Mouse (Mus musculus) frontal cortex, postnatal 14 days (tissue): ENCODE data around the gene Myo1b.

Source experiments
- DNase-seq, 2 experiments: peaks; one replicate each; pipeline ENCODE4 v3.0.0; 2022; ENCODE audit warnings: low spot score in 2 of 2

The Myo1b gene

DNA sequence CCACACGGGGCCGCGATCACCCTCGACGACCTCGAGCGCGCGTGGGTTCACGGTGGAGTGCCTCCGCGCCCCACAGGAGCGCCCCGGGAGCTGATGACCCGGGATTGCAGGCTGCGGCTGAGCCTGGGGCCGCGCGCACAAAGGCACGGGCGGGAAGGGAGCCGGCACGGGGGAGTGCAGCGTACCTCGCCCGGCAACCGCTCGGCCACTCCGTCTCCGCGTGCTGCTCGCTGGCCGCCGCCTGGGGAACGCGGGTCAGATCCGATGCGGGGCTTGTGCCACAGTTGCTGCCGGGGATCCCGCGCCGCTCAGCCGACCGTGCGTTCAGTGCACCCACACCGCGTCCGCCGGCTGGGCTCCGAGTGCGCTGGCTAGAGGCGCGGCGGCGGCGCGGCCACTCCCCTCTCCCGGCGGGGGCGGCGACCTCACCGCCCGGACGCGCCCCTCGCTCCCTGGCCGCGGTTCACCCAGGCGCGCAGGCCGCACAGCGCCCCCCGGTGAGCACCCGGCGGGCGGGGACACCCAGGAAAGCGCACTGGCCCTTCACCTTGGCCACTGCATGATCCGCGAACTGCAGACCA is at the start of gene Myo1b:
Gene Myo1b, minus strand, starts transcription at position 496 of the 581 bp plus-strand sequence.
- DNase-seq, result no peak

- DNase-seq, result no peak
These were observed 48.8 kb upstream of the Myo1b start for GRCm38 (mm10) chr1:51964647-51965046.

DNA sequence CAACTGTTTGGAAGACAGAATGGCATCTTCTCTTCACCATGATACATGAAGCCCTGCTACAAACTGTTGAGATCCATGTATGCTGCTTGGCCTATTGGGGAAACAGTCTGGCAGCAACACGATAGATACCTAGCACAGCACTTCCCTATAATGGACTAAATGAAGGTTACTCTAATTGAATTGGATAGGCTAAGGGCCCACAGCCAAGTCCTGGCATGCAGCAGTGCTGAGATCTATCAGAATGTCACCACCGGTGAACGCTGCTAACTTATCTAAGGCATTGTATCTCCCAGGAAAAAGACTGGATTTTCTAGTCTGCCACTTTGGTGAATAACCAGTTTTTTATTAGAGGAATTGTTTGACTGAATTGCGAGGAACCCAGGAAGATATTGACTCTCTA is 31.2 kb upstream of the Myo1b start:
- no peak for DNase-seq

- DNase-seq, result peak in 1 of 2 experiments; percentile 35
These were observed 28.9 kb upstream of the Myo1b start for GRCm38 (mm10) chr1:51944755-51945154.

DNA sequence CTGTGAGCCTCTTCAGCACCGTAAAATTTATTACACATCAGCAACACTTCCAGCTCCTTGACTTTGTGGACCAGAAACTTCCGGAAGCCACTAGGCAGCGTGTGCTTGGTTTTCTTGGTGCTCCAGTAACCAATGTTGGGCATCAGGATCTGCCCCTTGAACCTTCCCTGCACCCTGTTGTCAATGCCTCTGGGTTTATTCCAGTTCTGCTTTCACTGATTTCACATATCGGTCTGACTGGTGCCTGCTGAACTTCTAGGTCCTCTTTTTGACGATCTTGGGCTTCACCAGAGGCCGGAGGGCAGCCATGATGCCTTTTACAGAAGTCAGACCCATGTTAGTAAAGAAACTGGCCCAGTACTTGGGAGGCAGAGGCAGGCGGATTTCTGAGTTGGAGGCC is 22.5 kb upstream of the Myo1b start:
- DNase-seq, result no peak

DNA sequence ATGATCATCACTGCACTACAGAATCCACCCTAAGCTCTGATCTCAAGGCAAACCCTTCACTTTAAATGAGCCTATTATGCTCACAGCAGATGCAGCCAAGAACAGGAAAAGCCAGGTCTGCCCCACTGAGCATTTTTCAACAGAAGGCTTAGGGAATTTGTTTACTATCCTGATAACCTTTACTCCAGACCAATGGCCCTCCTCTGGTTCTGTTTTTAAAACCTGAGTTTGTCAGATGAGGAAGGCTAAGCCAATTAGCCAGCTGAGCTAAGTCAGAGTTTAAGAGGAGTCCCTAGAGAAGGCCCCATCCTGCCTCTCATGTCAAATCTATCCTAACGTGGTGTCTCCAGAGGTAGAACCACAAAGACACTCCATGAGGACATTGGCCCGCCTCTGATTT is 19.1 kb upstream of the Myo1b start:
- DNase-seq, result no peak

- no peak for DNase-seq
These were observed 18.5 kb upstream of the Myo1b start for GRCm38 (mm10) chr1:51934176-51934924.

- no peak for DNase-seq
These were observed 17.0 kb upstream of the Myo1b start for GRCm38 (mm10) chr1:51932826-51933225.

GRCm38 (mm10) chr1:51931561-51931960 is 15.7 kb upstream of the Myo1b start:
- DNase-seq, result no peak

DNA sequence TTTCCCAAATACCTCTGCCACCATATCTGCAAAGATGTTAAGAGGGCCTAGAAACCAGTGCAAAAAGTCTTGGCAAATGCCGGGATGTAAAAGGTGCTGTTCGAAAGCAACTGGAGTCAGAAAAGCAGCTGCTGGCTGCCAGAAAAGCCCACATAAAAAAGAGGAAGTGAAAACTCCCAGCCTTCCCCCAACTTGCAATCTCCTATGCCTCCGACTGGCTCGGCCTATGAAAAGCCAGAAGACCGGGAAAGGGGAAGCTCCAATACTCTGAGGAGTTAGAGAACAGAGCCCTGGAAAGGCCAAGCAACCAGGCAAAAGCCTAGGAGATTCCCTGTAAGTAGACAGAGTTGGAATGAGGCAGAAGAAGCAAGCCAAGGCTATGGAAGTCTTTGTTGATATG is 14.7 kb upstream of the Myo1b start:
- no peak for DNase-seq

DNA sequence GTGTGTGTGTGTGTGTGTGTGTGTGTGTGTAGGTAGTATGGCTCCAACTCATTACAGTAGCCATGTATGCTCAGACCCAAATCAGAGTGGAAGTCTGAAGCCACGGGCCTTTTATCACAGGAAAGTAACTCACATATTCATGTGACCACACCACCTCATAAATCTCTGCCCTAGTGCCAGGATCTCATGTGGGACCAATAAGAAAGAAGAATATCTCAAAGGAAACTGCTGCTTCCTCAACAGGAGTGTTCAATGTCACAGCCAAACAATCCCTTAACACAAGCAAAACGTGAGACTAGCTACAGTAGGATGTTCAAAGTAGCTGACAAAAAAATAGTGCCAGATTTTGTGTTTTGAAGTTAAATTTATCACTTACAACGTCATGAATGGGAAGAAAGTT is 13.7 kb upstream of the Myo1b start:
- no peak for DNase-seq

GRCm38 (mm10) chr1:51922820-51923219 is 6.9 kb upstream of the Myo1b start:
- no peak for DNase-seq

DNA sequence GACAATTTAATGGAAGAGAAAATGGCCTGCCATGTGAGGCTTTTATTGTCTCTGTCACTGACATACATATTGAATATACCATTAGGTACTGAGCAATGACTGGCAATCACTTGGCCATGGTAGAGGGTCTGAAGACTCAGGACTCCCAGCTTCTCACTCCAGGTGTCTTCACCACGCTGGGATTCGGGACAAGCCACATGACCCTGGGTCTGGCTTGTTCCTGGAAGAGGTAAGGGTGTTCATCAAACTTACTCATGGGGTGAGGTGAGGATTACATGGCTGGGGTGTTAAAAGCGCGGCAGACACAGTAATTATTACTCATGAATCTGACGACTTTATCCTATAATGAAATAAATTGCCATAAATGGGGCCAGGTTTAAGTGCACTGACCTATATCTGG is 405 bp upstream of the Myo1b start:
- no peak for DNase-seq

- peak in 1 of 2 experiments; percentile 39 for DNase-seq
These were observed 758 bp downstream of the Myo1b start for GRCm38 (mm10) chr1:51915051-51915575.

- no peak for DNase-seq
These were observed 1.8 kb downstream of the Myo1b start for GRCm38 (mm10) chr1:51914095-51914494.

- no peak for DNase-seq
These were observed 2.6 kb downstream of the Myo1b start for GRCm38 (mm10) chr1:51913071-51913814.

DNA sequence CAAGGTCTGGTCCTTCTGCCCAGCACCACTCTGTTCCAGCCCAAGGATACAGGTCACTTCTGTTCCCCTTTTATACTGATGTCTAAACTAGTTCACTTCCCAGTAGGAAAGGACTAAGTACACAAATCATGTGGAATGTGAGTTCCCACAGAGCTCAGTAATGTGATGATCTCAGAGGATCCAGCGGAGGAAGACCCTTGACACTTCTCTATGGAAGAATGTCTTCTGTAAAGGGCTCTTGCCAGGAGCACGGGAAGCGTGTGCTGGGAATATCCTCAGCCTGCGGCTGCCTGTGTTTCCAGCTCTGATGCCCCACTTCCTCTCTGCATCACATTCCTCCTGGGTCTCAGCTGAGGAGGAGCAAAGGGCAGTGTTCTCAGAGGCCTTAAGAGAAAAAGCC is 4.5 kb downstream of the Myo1b start:
- DNase-seq, result no peak

GRCm38 (mm10) chr1:51909204-51909603 is 6.7 kb downstream of the Myo1b start:
- no peak for DNase-seq

GRCm38 (mm10) chr1:51907821-51908220 is 8.1 kb downstream of the Myo1b start:
- no peak for DNase-seq

DNA sequence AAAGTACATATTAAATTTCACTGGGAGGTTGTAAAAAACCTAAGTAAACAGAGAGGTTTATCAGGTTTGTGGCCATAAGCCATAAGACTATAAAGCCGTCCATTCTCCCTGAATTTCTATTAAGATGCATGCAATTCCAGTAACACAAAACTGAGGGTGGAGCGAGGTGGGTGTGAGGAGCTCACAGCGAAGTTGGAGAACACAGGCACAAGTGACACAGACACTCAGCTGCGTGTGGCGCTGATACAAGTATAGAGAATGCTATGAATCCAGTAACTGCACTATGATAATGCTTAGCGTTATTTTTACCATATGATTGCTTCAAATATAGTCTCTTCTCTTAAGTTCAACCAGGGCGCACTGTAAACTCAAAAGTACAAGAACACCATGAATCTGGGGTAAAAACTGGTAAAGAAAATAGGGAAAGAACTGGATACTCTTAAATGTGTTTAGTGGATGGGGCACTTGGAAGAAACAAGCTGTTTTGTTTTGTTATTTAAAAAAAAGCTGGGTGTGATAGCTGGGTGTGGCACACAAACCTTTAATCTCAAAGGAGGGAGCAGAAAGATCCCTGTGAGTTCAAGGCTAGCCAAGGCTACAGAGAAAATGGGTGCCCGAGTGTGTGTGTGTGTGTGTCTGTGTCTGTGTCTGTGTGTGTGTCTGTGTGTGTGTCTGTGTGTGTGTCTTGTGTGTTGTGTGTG is 9.5 kb downstream of the Myo1b start:
- no peak for DNase-seq

- no peak for DNase-seq
These were observed 10.8 kb downstream of the Myo1b start for GRCm38 (mm10) chr1:51905073-51905472.

- no peak for DNase-seq
These were observed 18.7 kb downstream of the Myo1b start for GRCm38 (mm10) chr1:51897160-51897572.
